Mouse (Mus musculus) myocyte (in vitro differentiated cells): ENCODE results near the gene Gpr50. TPM values are rescaled to one million over a fixed set of nuclear protein-coding genes. Genes with fewer than 3 reads are reported as not detected.

Source experiments
- H3K27me3 ChIP-seq: one replicate; pipeline ENCODE4 v1.6.1; 2011; ENCODE audit not compliant: control insufficient read depth, insufficient read depth, insufficient read length
- H3K36me3 ChIP-seq: one replicate; pipeline ENCODE4 v1.6.1; 2011; ENCODE audit not compliant: control insufficient read depth, insufficient read depth
- H3K4me2 ChIP-seq: one replicate; pipeline ENCODE4 v1.6.1; 2011; ENCODE audit warnings: low read depth, control low read depth
- H3K4me3 ChIP-seq: one replicate; pipeline ENCODE4 v1.5.1; 2011; ENCODE audit warnings: mild to moderate bottlenecking, control low read depth, moderate library complexity
- H3K79me2 ChIP-seq: one replicate; pipeline ENCODE4 v1.6.1; 2011; ENCODE audit not compliant: control insufficient read depth, insufficient read depth
- H3ac ChIP-seq: one replicate; pipeline ENCODE4 v1.6.1; 2011; ENCODE audit not compliant: control insufficient read depth, insufficient read length
- CEBPB ChIP-seq: IDR thresholded peaks from 2 replicates; pipeline ENCODE4 v1.6.1; 2011; ENCODE audit warnings: mild to moderate bottlenecking, moderate library complexity; ENCODE audit not compliant: poor library complexity, insufficient read depth, severe bottlenecking
- E2F4 ChIP-seq: IDR thresholded peaks from one replicate; pipeline ENCODE4 v1.6.1; 2011; ENCODE audit warnings: mild to moderate bottlenecking, control low read depth, moderate library complexity; ENCODE audit not compliant: insufficient read depth
- MAX ChIP-seq: IDR thresholded peaks from one replicate; pipeline ENCODE4 v1.6.1; 2011; ENCODE audit warnings: low read depth, mild to moderate bottlenecking, control low read depth
- MYOD1 ChIP-seq, 3 experiments: IDR thresholded peaks; one replicate each; pipeline ENCODE4 v1.6.1; 2011; ENCODE audit warnings: control low read depth in 2 of 3, low read depth in 2 of 3, mild to moderate bottlenecking in 2 of 3, moderate library complexity in 1 of 3; ENCODE audit not compliant: insufficient read length in 2 of 3, control insufficient read depth in 1 of 3
- MYOG ChIP-seq, 3 experiments: IDR thresholded peaks; one replicate each; pipeline ENCODE4 v1.6.1; 2011; ENCODE audit warnings: control low read depth in 2 of 3, low read depth in 2 of 3, mild to moderate bottlenecking in 2 of 3; ENCODE audit not compliant: insufficient read length in 2 of 3, control insufficient read depth in 1 of 3, insufficient read depth in 1 of 3
- POLR2A ChIP-seq: IDR thresholded peaks from one replicate; pipeline ENCODE4 v1.6.1; 2011; ENCODE audit warnings: low read depth, mild to moderate bottlenecking, control low read depth, moderate library complexity; ENCODE audit not compliant: insufficient read length
- POLR2AphosphoS2 ChIP-seq: IDR thresholded peaks from one replicate; pipeline ENCODE4 v1.6.1; 2011; ENCODE audit warnings: low read depth, control low read depth; ENCODE audit not compliant: insufficient read length
- REST ChIP-seq: IDR thresholded peaks from one replicate; pipeline ENCODE4 v1.6.1; 2011; ENCODE audit warnings: mild to moderate bottlenecking, control low read depth, moderate library complexity; ENCODE audit not compliant: insufficient read depth, insufficient read length
- SRF ChIP-seq: IDR thresholded peaks from one replicate; pipeline ENCODE4 v1.6.1; 2011; ENCODE audit warnings: low read depth; ENCODE audit not compliant: control insufficient read depth, insufficient read length
- TCF12 ChIP-seq: IDR thresholded peaks from one replicate; pipeline ENCODE4 v1.6.1; 2011; ENCODE audit warnings: mild to moderate bottlenecking, control low read depth; ENCODE audit not compliant: poor library complexity, insufficient read depth, severe bottlenecking
- TCF3 ChIP-seq: IDR thresholded peaks from one replicate; pipeline ENCODE4 v1.6.1; 2011; ENCODE audit warnings: low read depth, control low read depth; ENCODE audit not compliant: insufficient read length
- USF1 ChIP-seq: IDR thresholded peaks from one replicate; pipeline ENCODE4 v1.6.1; 2011; ENCODE audit warnings: low read depth, mild to moderate bottlenecking, control low read depth, moderate library complexity
- polyA plus RNA-seq: library from polyadenylated mRNA; unstranded; fragments of >200 nt; fragmentation: generic; extraction: Trizol; gene quantifications from one replicate; pipeline ENCODE4 v1.2.1, GENCODE M21; 2012; ENCODE audit warnings: missing spikeins

The Gpr50 gene
- polyA plus RNA-seq, 1 experiment: not detected

DNA sequence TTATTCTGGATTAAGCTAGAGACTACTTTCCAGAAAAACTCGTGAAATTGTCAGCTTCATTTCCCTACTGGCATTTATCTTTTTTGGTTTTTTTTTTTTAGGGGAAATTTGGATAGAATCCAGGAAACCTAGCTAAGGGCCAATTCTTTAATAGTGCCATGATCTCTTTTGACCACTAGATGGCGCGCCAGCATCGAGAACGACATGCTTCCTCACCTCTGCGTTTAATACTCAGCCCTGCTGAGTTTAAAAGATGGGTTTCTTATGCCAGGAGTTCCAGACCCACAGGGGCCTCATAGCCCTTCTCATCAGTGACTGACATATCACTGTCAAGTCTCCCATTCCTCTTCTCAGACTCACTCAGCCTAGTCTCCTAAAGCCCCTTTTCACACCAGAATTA, 15.5 kb upstream of the Gpr50 start:
- Histone ChIP-seq H3ac (no peak overlapping the region), H3K4me2 (no peak overlapping the region), H3K4me3 (no peak overlapping the region), H3K36me3 (no peaks in the 10 kb centered on the region), H3K27me3 (no peaks in the 10 kb centered on the region), H3K79me2 (no peaks in the 10 kb centered on the region)
- TF ChIP-seq SRF (no peak), MAX (no peak), POLR2AphosphoS2 (no peak), MYOG (IDR thresholded peaks at IDR 0.05; ENCODE audit: control insufficient read depth in 1 of 3, insufficient read depth in 1 of 3, insufficient read length in 2 of 3, low read depth in 2 of 3) (no peak), POLR2A (no peak), CEBPB (no peak), USF1 (no peak), TCF12 (no peak), TCF3 (no peak), REST (no peak)

DNA sequence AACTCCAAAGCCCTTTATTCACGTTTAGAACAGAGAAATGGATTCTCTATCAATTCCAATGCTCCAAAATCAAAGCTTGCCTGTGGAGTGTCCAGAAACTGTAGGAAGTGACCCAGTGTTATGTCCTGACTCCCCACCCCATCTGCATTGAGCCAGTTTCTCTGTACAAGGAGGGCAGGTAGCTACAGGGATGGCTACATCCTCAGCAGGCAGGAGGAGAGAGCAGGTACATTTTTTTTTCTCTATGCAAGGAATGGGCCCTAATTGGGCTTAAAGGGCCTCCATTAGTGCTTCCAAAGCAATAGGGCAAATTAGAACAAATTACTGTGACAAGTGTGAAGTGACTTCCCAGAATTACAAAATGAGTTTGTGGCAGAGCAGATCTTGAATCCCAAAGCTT, 15.0 kb upstream of the Gpr50 start:
- TF ChIP-seq TCF12 (no peak), E2F4 (no peak), POLR2A (no peak), MYOG (IDR thresholded peaks at IDR 0.05; ENCODE audit: control insufficient read depth in 1 of 3, insufficient read depth in 1 of 3, insufficient read length in 2 of 3, low read depth in 2 of 3) (no peak), USF1 (no peak), CEBPB (no peak), POLR2AphosphoS2 (no peak)
- Histone ChIP-seq H3K4me2 (no peak overlapping the region), H3K36me3 (no peaks in the 10 kb centered on the region), H3K79me2 (no peaks in the 10 kb centered on the region), H3K4me3 (no peak overlapping the region), H3ac (no peak overlapping the region), H3K27me3 (no peaks in the 10 kb centered on the region)

DNA sequence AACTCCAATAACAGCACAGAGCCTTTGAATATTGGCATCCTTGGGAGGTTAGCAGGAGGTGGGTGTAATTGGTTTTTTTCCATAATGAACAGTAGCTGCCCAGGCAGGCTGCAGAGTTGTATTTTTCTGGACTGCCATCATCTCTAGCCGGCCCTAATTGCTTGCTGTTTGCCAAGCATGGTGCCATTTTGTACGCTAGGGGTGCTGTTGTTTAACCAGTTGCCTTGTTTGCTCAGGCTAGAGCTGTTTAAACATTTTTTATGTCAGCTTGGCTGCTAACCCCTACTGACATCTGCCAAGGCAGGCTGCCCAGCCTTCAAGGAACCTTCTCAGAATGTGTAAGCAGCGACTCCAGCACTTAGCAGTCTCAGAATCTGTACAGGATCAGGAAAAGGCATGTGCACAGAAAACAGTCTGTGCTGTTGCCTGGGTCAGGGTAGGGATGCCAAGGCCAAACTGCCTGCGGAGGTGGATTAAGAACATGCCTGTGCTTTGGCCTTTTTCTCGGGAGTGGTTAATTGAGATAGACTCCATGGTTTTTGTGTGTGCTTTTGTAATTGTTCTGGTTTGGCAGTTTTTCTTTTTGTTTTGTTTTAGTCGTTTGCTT, 14.5 kb upstream of the Gpr50 start:
- no peaks in the 10 kb centered on the region for H3K36me3 ChIP-seq
- no peak for TF ChIP-seq TCF3
- no peak for TF ChIP-seq TCF12
- no peak for TF ChIP-seq REST
- TF ChIP-seq CEBPB: no peak
- no peaks in the 10 kb centered on the region for H3K79me2 ChIP-seq
- H3K27me3 ChIP-seq: no peaks in the 10 kb centered on the region
- H3K4me2 ChIP-seq: no peak overlapping the region
- no peak overlapping the region for H3ac ChIP-seq
- no peak overlapping the region for H3K4me3 ChIP-seq

DNA sequence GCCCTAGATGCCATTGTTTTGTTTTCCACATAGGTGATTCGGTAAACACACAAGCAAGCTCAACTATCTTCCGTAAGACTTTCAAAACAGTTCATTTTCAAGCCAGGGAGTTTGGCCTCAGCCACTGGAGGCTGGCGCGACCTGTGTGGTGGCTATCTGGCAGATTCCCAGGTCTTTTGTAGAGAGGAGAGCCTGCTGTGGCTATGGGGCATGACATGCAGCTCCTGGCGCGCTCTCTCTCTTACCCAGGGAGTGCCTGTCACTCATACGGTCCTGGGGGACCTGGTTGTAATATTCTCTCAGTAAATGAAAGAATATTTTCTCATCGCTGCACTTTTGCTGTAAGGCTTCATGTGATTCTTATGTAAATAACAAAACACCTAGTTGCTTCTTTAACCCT, 13.5 kb upstream of the Gpr50 start:
- no peak overlapping the region for H3ac ChIP-seq
- no peak overlapping the region for H3K4me3 ChIP-seq
- no peak overlapping the region for H3K4me2 ChIP-seq
- H3K27me3 ChIP-seq: no peaks in the 10 kb centered on the region
- no peaks in the 10 kb centered on the region for H3K79me2 ChIP-seq
- no peak for TF ChIP-seq USF1
- TF ChIP-seq POLR2AphosphoS2: no peak
- no peak for TF ChIP-seq TCF12
- TF ChIP-seq POLR2A: no peak
- TF ChIP-seq MYOD1 (IDR thresholded peaks at IDR 0.05; ENCODE audit: control insufficient read depth in 1 of 3, insufficient read length in 2 of 3, low read depth in 2 of 3): no peak
- no peak for TF ChIP-seq REST
- TF ChIP-seq MAX: no peak
- TF ChIP-seq CEBPB: no peak
- no peak for TF ChIP-seq MYOG (IDR thresholded peaks at IDR 0.05; ENCODE audit: control insufficient read depth in 1 of 3, insufficient read depth in 1 of 3, insufficient read length in 2 of 3, low read depth in 2 of 3)
- TF ChIP-seq TCF3: no peak
- TF ChIP-seq SRF: no peak
- no peak for TF ChIP-seq E2F4
- no peaks in the 10 kb centered on the region for H3K36me3 ChIP-seq

DNA sequence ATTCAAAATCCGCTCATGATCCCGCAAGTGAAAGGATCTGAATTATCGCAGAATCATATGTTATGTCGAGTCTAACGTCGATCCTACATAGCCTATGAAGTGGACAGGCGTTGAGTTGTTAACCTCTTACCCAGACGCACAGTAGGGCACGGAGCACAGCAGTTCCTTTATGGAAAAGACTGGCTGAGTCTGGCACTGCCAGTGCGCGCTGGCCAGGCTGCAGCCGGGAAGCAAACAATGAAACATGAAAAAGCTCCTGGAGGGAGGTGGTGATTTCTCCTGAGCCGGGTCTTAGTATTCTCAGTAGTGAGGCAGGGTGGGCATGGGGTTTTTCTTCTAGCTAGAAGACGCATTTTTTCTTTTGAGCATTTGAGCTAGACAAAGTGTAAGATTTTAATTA, 1.7 kb upstream of the Gpr50 start:
- no peak overlapping the region for H3K4me3 ChIP-seq
- no peaks in the 10 kb centered on the region for H3K27me3 ChIP-seq
- no peak overlapping the region for H3ac ChIP-seq
- no peaks in the 10 kb centered on the region for H3K79me2 ChIP-seq
- TF ChIP-seq SRF (no peak), MYOD1 (IDR thresholded peaks at IDR 0.05; ENCODE audit: control insufficient read depth in 1 of 3, insufficient read length in 2 of 3, low read depth in 2 of 3) (no peak), E2F4 (no peak), REST (no peak), POLR2A (no peak), TCF12 (no peak), MYOG (IDR thresholded peaks at IDR 0.05; ENCODE audit: control insufficient read depth in 1 of 3, insufficient read depth in 1 of 3, insufficient read length in 2 of 3, low read depth in 2 of 3) (no peak), POLR2AphosphoS2 (no peak), MAX (no peak), CEBPB (no peak), USF1 (no peak), TCF3 (no peak)
- H3K36me3 ChIP-seq: no peaks in the 10 kb centered on the region
- H3K4me2 ChIP-seq: no peak overlapping the region
